Mouse (Mus musculus): ENCODE data around the gene Bpifb6. TPM values are rescaled to one million over a fixed set of nuclear protein-coding genes. Genes with fewer than 3 reads are reported as not detected.

Bpifb6 gene
- 0.12 TPM in 1 of 2 replicates, not detected in the other for polyA plus RNA-seq (2015; fragmentation: Nextera tagmentation; extraction: Ambion mirVana)

- H3K36me3 ChIP-seq = no peaks in the 10 kb centered on the region
- 63% methylated on average over 4 of the region's 4 CpGs for WGBS
Measured at GRCm38 (mm10) chr2:153900088-153900487, at the start of gene Bpifb6. Gene Bpifb6, plus strand, starts transcription at chr2:153900388.

DNA sequence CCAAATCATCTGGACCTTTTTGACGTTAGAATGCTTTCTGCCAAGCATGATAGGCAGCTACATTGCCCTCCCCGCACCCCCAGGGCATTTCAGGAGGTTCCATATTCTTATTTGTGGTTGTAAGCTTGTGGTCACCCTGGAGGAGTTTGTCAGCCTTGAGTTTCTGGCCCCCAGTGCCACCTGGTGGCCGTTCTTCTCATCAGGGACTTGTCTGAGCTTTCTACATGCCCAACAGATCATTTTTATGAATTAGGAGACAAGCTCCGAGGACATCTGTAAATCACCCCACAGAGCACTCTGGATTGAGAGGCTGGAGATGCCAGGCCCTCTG lies 49.2 kb upstream of the Bpifb6 start:
- Histone ChIP-seq H3K9me3 (replicated peaks) (no peaks in the 10 kb centered on the region), H3K4me2 (no peak overlapping the region), H3K9ac (replicated peaks) (no peak overlapping the region), H3K27ac (replicated peaks) (no peak overlapping the region), H3K4me1 (no peaks in the 10 kb centered on the region), H3K36me3 (no peaks in the 10 kb centered on the region), H3K4me3 (replicated peaks) (no peak overlapping the region), H3K27me3 (replicated peaks) (no peaks in the 10 kb centered on the region)
- ATAC-seq (ENCODE audit: low FRiP score) = no peak
- WGBS = 50% methylated on average over 4 of the region's 4 CpGs

More at GRCm38 (mm10) chr2:153900088-153900487, at the start of gene Bpifb6:
- Histone ChIP-seq H3K27me3 (replicated peaks) (no peaks in the 10 kb centered on the region), H3K4me1 (no peaks in the 10 kb centered on the region), H3K4me2 (no peak within 1 kb of the TSS), H3K9me3 (replicated peaks) (no peaks in the 10 kb centered on the region), H3K9ac (replicated peaks) (no peak within 1 kb of the TSS), H3K27ac (replicated peaks) (no peak within 1 kb of the TSS), H3K4me3 (replicated peaks) (no peak within 1 kb of the TSS)
- no peak for ATAC-seq (ENCODE audit: low FRiP score)

GRCm38 (mm10) chr2:153853544-153853943 lies 46.6 kb upstream of the Bpifb6 start:
- Histone ChIP-seq H3K36me3 (no peaks in the 10 kb centered on the region), H3K9ac (replicated peaks) (no peak overlapping the region), H3K27ac (replicated peaks) (no peak overlapping the region), H3K4me1 (no peaks in the 10 kb centered on the region), H3K27me3 (replicated peaks) (no peaks in the 10 kb centered on the region), H3K4me2 (no peak overlapping the region), H3K9me3 (replicated peaks) (no peaks in the 10 kb centered on the region), H3K4me3 (replicated peaks) (no peak overlapping the region)
- WGBS = 41% methylated on average over 5 of the region's 5 CpGs
- no peak for ATAC-seq (ENCODE audit: low FRiP score)

DNA sequence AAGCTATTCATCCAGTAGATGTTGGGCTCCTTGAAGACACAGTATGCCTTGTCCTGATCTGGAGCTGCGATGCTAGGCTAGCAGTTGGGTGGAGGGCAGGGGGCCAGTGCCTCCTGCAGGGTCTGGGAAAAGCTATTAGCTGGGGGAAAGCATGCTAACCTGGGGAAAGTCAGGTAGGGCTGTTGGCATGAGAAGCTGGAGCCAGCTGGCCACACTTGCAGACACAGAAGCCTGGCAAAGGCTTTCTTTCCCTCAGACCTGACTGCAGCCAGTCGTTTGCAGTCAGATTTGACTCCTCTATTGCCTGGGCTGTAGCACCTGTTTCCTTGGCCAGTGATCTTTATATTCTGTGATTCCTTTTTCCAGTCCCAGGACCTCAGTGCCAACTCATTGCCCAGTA lies 40.6 kb upstream of the Bpifb6 start:
- Histone ChIP-seq H3K9me3 (replicated peaks) (no peaks in the 10 kb centered on the region), H3K4me2 (no peak overlapping the region), H3K9ac (replicated peaks) (no peak overlapping the region), H3K27ac (replicated peaks) (no peak overlapping the region), H3K4me3 (replicated peaks) (no peak overlapping the region), H3K4me1 (no peaks in the 10 kb centered on the region), H3K27me3 (replicated peaks) (no peaks in the 10 kb centered on the region), H3K36me3 (no peaks in the 10 kb centered on the region)
- 82% methylated on average over 2 of the region's 2 CpGs for WGBS
- ATAC-seq (ENCODE audit: low FRiP score) = no peak

DNA sequence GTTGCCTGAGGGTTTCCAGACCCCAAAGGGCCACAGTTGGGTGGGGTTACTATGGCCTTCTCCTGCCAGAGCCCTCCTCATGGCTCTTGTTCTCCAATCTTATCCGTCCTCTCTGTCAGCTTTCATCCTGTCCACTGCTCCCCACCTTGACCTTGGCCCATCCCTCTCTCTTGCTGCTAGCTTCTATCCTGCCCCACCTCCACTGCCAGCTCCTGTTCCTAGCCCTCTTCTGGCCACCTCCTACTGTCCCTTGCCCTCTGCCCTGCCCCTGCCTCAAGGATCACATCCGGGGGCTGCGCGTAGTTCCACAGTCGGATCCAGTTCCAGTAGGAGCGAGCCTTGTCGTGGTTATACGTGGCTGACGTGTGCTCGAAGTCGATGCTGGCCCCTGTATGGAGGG lies 39.9 kb upstream of the Bpifb6 start:
- Histone ChIP-seq H3K9ac (replicated peaks) (no peak overlapping the region), H3K27me3 (replicated peaks) (no peaks in the 10 kb centered on the region), H3K4me1 (no peaks in the 10 kb centered on the region), H3K4me3 (replicated peaks) (no peak overlapping the region), H3K9me3 (replicated peaks) (no peaks in the 10 kb centered on the region), H3K4me2 (no peak overlapping the region), H3K27ac (replicated peaks) (no peak overlapping the region), H3K36me3 (no peaks in the 10 kb centered on the region)
- WGBS = 86% methylated on average over 11 of the region's 11 CpGs
- ATAC-seq (ENCODE audit: low FRiP score) = no peak

GRCm38 (mm10) chr2:153860715-153861114 lies 39.5 kb upstream of the Bpifb6 start:
- no peaks in the 10 kb centered on the region for H3K27me3 ChIP-seq (replicated peaks)
- H3K36me3 ChIP-seq = no peaks in the 10 kb centered on the region
- no peaks in the 10 kb centered on the region for H3K9me3 ChIP-seq (replicated peaks)
- WGBS = 78% methylated on average over 3 of the region's 3 CpGs
- H3K4me1 ChIP-seq = no peaks in the 10 kb centered on the region
- H3K4me3 ChIP-seq (replicated peaks) = no peak overlapping the region
- H3K27ac ChIP-seq (replicated peaks) = no peak overlapping the region
- H3K9ac ChIP-seq (replicated peaks) = no peak overlapping the region
- no peak for ATAC-seq (ENCODE audit: low FRiP score)
- no peak overlapping the region for H3K4me2 ChIP-seq

DNA sequence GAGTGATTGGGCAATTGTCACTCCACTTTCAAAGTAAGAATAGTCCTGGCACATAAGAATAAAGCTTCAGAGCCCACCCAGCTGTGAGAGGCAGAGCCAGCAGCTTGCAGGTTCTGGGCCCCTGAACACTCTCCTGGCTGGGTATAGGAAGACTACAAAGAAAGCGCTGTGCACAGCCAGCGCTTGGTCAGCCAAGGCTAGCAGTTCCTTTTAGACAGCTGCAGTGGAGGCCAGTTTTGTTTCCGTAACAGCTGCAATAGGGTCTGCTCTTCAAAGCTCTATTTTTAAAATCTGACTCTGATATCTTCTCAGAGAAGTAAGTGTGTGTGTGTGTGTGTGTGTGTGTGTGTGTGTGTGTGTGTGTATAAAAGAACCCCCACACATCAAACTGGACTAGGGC lies 38.2 kb upstream of the Bpifb6 start:
- Histone ChIP-seq H3K4me2 (no peak overlapping the region), H3K27ac (replicated peaks) (no peak overlapping the region), H3K4me3 (replicated peaks) (no peak overlapping the region), H3K9me3 (replicated peaks) (no peaks in the 10 kb centered on the region), H3K36me3 (no peaks in the 10 kb centered on the region), H3K9ac (replicated peaks) (no peak overlapping the region), H3K27me3 (replicated peaks) (no peaks in the 10 kb centered on the region), H3K4me1 (no peaks in the 10 kb centered on the region)
- no peak for ATAC-seq (ENCODE audit: low FRiP score)
- whole genome bisulfite sequencing = 90% methylated on average over 3 of the region's 3 CpGs

DNA sequence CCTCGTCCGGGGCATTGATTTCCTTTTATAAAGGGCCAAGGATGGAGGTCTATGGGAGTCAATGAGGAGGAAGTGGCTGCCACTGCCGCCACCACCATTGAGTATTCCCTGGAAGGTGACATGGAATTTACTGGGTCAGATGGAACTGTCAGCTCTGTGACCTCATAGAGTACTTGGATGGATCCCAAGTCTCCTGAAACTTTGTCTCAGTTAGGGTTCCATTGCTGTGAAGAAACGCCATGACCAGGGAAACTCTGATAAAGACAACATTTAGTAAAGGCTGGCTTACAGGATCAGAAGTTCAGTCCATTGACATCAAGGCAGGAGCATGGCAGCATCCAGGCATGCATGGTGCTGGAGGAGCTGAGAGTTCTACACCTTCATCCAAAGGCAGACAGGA lies 29.2 kb upstream of the Bpifb6 start, which contains the start of gene Sun5:
Sun5 (minus strand) TSS at position 101 of the 400 bp plus-strand sequence.
- ATAC-seq (ENCODE audit: low FRiP score) = no peak
- H3K4me1 ChIP-seq = no peaks in the 10 kb centered on the region
- no peak within 1 kb of the TSS for H3K4me2 ChIP-seq
- H3K4me3 ChIP-seq (replicated peaks) = no peak within 1 kb of the TSS
- H3K27ac ChIP-seq (replicated peaks) = no peak within 1 kb of the TSS
- H3K27me3 ChIP-seq (replicated peaks) = no peaks in the 10 kb centered on the region
- no peaks in the 10 kb centered on the region for H3K9me3 ChIP-seq (replicated peaks)
- 96% methylated on average over 4 of the region's 4 CpGs for WGBS
- no peak within 1 kb of the TSS for H3K9ac ChIP-seq (replicated peaks)
- no peaks in the 10 kb centered on the region for H3K36me3 ChIP-seq

GRCm38 (mm10) chr2:153874745-153875144 lies 25.4 kb upstream of the Bpifb6 start, which contains the start of gene Bpifb2:
Gene Bpifb2, plus strand, starts transcription at chr2:153875045.
- Histone ChIP-seq H3K36me3 (no peaks in the 10 kb centered on the region), H3K9ac (replicated peaks) (no peak within 1 kb of the TSS), H3K4me2 (no peak within 1 kb of the TSS), H3K27me3 (replicated peaks) (no peaks in the 10 kb centered on the region), H3K27ac (replicated peaks) (no peak within 1 kb of the TSS), H3K4me3 (replicated peaks) (no peak within 1 kb of the TSS), H3K9me3 (replicated peaks) (no peaks in the 10 kb centered on the region), H3K4me1 (no peaks in the 10 kb centered on the region)
- 67% methylated on average over 9 of the region's 9 CpGs for WGBS
- no peak for ATAC-seq (ENCODE audit: low FRiP score)

DNA sequence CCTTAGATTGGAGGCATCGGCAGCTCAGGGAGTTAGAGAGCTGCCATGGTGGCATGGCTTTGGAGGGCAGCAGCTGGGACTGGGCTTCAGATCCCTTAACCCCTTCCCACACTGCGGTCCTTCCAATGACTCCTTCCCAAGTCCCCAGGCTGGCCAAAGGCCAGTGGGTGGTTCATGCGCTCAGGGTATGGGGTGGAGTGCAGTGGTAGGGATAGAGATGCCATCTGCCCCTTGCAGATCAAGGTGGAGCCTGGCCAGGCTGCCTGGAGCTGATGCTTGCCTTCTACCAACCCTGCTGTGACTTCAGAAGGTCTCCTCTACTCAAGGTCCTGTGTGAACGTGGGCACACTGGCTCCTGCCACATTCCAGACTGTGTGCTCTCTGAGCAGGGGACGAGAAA lies 1.1 kb upstream of the Bpifb6 start:
- H3K9ac ChIP-seq (replicated peaks) = no peak overlapping the region
- no peak overlapping the region for H3K27ac ChIP-seq (replicated peaks)
- no peaks in the 10 kb centered on the region for H3K36me3 ChIP-seq
- no peak overlapping the region for H3K4me2 ChIP-seq
- H3K4me1 ChIP-seq = no peaks in the 10 kb centered on the region
- no peak overlapping the region for H3K4me3 ChIP-seq (replicated peaks)
- WGBS = 87% methylated on average over 5 of the region's 5 CpGs
- no peaks in the 10 kb centered on the region for H3K9me3 ChIP-seq (replicated peaks)
- no peak for ATAC-seq (ENCODE audit: low FRiP score)
- no peaks in the 10 kb centered on the region for H3K27me3 ChIP-seq (replicated peaks)

DNA sequence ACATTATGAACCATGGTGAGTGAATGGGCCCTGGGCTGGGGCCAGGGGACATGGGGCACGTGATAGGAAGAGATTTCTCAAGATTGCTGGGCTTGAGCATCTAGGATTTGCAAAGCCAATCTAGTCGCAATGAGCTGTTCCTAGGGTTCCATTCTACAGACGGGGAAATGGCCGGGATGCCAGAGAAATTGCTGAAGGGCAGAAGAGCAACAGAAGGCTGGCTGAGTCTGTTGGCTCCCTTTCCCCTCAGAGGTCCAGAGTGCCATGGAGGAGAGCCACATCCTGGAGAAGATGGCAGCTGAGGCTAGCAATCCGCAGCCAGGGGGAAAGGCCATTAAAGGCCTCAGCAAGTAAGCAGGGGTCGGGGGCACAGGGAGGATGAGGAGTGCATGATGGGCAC lies 2.5 kb downstream of the Bpifb6 start:
- no peaks in the 10 kb centered on the region for H3K36me3 ChIP-seq
- H3K4me3 ChIP-seq (replicated peaks) = no peak overlapping the region
- no peak overlapping the region for H3K27ac ChIP-seq (replicated peaks)

GRCm38 (mm10) chr2:153906626-153907025 lies 6.4 kb downstream of the Bpifb6 start:
- Histone ChIP-seq H3K4me1 (no peaks in the 10 kb centered on the region), H3K4me3 (replicated peaks) (no peak overlapping the region), H3K27ac (replicated peaks) (no peak overlapping the region), H3K9ac (replicated peaks) (no peak overlapping the region), H3K27me3 (replicated peaks) (no peaks in the 10 kb centered on the region), H3K36me3 (no peaks in the 10 kb centered on the region), H3K4me2 (no peak overlapping the region), H3K9me3 (replicated peaks) (no peaks in the 10 kb centered on the region)
- ATAC-seq (ENCODE audit: low FRiP score) = no peak
- 88% methylated on average over 4 of the region's 4 CpGs for WGBS

More for the DNA sequence above, 2.5 kb downstream of the Bpifb6 start:
- 73% methylated on average over 6 of the region's 6 CpGs for WGBS
- Histone ChIP-seq H3K9me3 (replicated peaks) (no peaks in the 10 kb centered on the region), H3K4me2 (no peak overlapping the region), H3K9ac (replicated peaks) (no peak overlapping the region), H3K4me1 (no peaks in the 10 kb centered on the region), H3K27me3 (replicated peaks) (no peaks in the 10 kb centered on the region)
- no peak for ATAC-seq (ENCODE audit: low FRiP score)

DNA sequence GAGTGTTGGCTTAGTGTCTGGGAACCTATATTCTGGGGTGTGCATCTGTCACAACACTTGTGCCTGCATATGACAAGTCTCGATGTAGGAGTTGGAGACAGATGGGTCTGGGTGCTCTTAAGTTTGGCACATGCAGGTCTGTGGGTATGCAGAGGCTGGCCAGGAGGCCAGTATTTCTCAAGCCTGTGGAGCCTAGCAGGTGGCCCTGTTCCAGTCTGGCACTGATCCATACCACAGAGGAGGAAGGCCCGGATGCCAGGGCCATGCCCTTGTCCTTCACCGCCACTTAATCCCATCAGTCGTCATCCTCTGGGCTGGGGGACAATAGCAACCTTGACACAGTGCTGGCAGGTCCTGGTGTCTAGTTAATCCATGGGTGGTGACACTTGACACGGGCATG lies 14.0 kb downstream of the Bpifb6 start:
- Histone ChIP-seq H3K36me3 (no peaks in the 10 kb centered on the region), H3K4me3 (replicated peaks) (no peak overlapping the region), H3K9me3 (replicated peaks) (no peaks in the 10 kb centered on the region), H3K4me1 (0 out of 2 replicates have a peak, but pooled peaks cover 3% of the 10 kb centered on the region), H3K27me3 (replicated peaks) (no peaks in the 10 kb centered on the region), H3K9ac (replicated peaks) (no peak overlapping the region), H3K4me2 (no peak overlapping the region), H3K27ac (replicated peaks) (no peak overlapping the region)
- 69% methylated on average over 5 of the region's 5 CpGs for WGBS
- no peak for ATAC-seq (ENCODE audit: low FRiP score)
